ENCODE assay signal across 24 mouse cellular contexts in genomic region chr7:115835005-115835404, GRCm38 (mm10).
"Had no signal": no experiment of that assay in that cellular context is flagged by ENCODE, and none has a peak within 500 bp of the region (broad histone marks: within the 10 kb centered on the region; RNA-seq: fewer than 3 reads in every experiment).

No protein-coding gene starts in this region.

- ATAC-seq: hindbrain, postnatal 0 days; intestine, embryonic 16.5 days had no signal

- H3K27ac ChIP-seq: heart, embryonic 10.5 days; hindbrain, embryonic 13.5 days; hindbrain, embryonic 15.5 days; hindbrain, postnatal 0 days; kidney, embryonic 15.5 days; kidney, postnatal 0 days; limb, embryonic 13.5 days; limb, embryonic 15.5 days; liver, embryonic 14.5 days had no signal

- H3K4me1 ChIP-seq: hindbrain, embryonic 15.5 days had no signal

- H3K27me3 ChIP-seq: heart, embryonic 12.5 days; hindbrain, embryonic 13.5 days; hindbrain, embryonic 15.5 days; limb, embryonic 13.5 days; limb, embryonic 15.5 days had no signal

- H3K4me3 ChIP-seq: heart, embryonic 10.5 days; heart, embryonic 12.5 days; hindbrain, embryonic 13.5 days; hindbrain, embryonic 15.5 days; kidney, embryonic 15.5 days; limb, embryonic 13.5 days; limb, embryonic 15.5 days had no signal

- H3K4me2 ChIP-seq: heart, embryonic 12.5 days; hindbrain, embryonic 13.5 days; hindbrain, embryonic 15.5 days; kidney, embryonic 15.5 days; limb, embryonic 13.5 days; limb, embryonic 15.5 days had no signal

- H3K36me3 ChIP-seq: heart, embryonic 10.5 days; heart, embryonic 12.5 days; hindbrain, embryonic 13.5 days; hindbrain, embryonic 15.5 days; kidney, embryonic 15.5 days; limb, embryonic 13.5 days; limb, embryonic 15.5 days had no signal

- H3K9me3 ChIP-seq: heart, embryonic 10.5 days; heart, embryonic 12.5 days; hindbrain, embryonic 13.5 days; hindbrain, embryonic 15.5 days; kidney, embryonic 15.5 days; limb, embryonic 13.5 days; limb, embryonic 15.5 days had no signal

- DNase-seq: gastrocnemius, postnatal 14 days; gastrocnemius, postnatal 36 days; heart, adult 18-20 months; heart, postnatal 10 days; heart, postnatal 4 days; kidney, adult 11 months; kidney, adult 2 months; kidney, adult 9 months; kidney, postnatal 14 days; kidney, postnatal 36 days; layer of hippocampus, adult 9-11 months; layer of hippocampus, postnatal 36 days; left cerebral cortex, postnatal 4 days had no signal

- H3K9ac ChIP-seq: heart, embryonic 12.5 days; hindbrain, embryonic 13.5 days; hindbrain, embryonic 15.5 days; kidney, embryonic 15.5 days; limb, embryonic 13.5 days; limb, embryonic 15.5 days; liver, embryonic 14.5 days had no signal
